Mouse (Mus musculus): ENCODE measurements around the gene Pigx.
A peak's percentile ranks its signal among the peaks of the same experiment; 100 is the strongest.
"Not testable (repeated sequence)": the region's sequence is repeated elsewhere in the genome, so short reads cannot be mapped to it uniquely, and the experiment has no call there.

Gene Pigx

GRCm38 (mm10) chr16:32108170-32108569 is 8.6 kb upstream of the Pigx start:
- DNase-seq = no peak

DNA sequence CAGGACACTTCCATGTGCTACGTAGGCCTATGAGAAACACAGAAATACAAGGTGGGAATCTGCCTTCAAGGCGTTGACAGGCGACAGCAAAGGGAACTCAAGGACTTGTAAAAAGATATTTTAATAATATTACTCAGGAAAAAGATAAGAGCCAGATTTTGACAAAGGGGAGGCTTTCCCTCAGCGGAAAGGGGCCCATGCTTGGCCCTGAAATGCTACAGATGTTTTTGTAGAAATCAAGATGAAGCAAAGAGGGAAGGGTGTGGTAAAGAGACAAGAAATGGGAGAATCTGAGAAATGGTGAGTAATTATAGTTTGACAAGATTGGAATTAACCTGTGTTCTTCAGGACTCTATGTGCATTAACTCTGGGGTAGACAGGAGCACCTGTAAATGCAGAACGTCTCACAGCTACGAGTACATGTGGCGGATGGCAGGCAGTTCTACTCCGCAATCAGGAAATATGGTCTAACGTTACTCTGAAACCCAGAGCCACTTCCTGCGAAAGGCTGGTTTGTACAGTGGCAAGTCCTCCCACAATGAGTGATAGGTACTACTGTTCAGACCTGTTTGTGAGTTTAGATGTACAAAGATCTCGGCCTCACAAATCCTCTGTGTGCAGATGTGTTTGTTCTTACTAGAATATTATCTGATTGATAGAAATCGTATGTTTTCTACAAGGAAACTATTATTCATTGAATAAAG is 8.0 kb upstream of the Pigx start:
- no peak for DNase-seq

GRCm38 (mm10) chr16:32105698-32106097 is 6.2 kb upstream of the Pigx start:
- no peak for DNase-seq

GRCm38 (mm10) chr16:32102295-32102694 is 2.8 kb upstream of the Pigx start:
- no peak for DNase-seq

DNA sequence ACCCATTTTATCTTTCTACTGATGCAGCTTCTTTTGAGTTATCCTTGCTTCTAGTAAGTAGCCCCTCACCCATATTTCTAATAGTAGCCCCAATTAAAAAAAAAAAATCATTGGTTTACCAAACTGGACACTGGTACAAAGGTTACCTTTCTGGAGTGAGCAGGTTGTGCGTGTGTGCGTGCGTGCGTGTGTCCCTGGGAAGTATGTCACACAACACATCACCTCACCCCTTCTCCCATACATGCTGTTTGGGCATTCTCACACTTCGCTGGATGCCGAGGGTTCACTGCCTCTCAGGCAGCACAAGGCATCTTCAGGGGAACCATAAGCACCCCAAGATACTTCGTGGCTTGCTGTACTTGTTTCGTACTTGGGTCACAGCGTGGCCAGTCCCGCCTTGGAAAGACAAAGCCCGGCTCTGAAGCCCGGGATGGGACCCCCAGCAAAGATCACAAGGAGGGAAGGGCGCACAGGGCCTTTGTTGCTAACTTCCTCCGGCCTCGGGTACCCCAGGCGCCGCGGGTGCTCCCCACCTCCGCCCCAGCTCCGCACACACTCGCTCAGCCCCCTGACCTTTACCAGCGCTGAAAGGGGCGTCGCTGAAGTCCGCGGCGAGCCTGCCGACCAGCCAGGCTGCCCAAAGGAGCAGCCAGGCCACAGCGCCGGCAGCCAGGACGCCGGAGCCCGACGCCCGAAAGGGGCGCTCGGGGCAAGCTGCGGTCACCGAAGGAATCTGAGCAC is 473 bp downstream of the Pigx start:
- no peak for DNase-seq

GRCm38 (mm10) chr16:32097757-32098156 is 1.8 kb downstream of the Pigx start:
- DNase-seq = not testable (repeated sequence)

- DNase-seq = no peak
These were observed 8.1 kb downstream of the Pigx start for GRCm38 (mm10) chr16:32091466-32091865.

DNA sequence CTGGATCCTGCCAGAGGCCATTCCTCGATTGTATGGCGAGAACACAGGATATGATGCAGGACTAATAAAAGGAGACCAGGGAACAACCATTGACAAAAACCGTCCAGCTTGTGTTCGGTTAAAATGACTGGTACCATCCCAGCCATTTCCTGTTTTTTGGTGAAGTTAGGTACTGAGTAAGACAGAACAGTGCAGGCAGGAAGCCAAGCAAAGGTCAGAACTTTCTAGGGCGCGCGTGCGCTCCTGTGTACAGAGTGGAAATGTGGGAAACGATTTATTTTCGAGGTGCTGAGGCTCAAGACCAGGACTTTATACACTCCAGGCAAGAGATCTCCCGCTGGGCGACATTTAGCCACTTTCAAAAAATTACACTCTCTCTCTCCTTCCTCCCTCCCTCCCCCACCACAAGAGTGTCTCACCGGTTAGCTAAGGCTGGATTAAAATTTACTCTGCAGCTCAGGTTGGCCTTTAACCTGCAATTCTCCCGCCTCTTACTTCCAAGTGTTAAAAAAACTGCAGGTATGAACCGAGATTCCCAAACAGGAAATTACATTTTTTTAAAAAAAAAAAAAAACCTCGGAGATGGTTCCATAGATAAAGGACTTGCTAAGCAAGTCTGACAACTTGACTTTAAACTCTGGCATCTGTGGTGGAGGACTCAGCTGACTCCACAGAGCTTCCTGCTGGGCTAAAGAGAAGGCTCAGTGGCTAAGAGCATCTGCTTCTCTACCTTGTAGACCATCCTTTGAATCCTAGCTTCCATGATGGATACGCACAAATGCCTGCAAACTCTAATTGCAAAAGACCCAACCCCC is 11.7 kb downstream of the Pigx start:
- DNase-seq = no peak

- peak; percentile 92 for DNase-seq
These were observed 20.5 kb downstream of the Pigx start, which contains the start of gene Pak2 for GRCm38 (mm10) chr16:32078991-32079511. Gene Pak2 (minus strand): TSS chr16:32079342.

- DNase-seq = peak; percentile 56
These were observed 21.0 kb downstream of the Pigx start for GRCm38 (mm10) chr16:32078408-32078990.

GRCm38 (mm10) chr16:32077648-32078407 is 21.7 kb downstream of the Pigx start:
- DNase-seq = no peak

DNA sequence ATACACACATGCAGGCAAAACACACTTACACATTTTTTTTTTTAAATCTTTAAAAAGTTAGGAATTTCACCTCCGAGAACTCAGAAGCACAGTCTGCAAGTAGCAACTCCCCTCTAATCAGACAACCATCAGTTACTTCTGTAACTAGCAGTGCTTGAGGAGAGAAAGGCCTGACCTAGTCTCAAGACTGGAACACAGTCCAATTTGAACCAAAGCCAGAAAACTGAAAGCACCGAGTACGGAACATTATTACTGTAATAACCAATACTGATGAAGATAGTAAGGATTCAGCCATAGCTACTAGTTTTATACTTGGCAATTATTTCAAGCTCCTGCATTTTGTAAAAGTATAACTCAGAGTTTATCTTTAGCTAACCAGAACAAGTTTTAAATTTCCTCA is 23.1 kb downstream of the Pigx start:
- no peak for DNase-seq

GRCm38 (mm10) chr16:32075762-32076161 is 23.8 kb downstream of the Pigx start:
- no peak for DNase-seq

GRCm38 (mm10) chr16:32070070-32070469 is 29.5 kb downstream of the Pigx start:
- DNase-seq = not testable (repeated sequence)

DNA sequence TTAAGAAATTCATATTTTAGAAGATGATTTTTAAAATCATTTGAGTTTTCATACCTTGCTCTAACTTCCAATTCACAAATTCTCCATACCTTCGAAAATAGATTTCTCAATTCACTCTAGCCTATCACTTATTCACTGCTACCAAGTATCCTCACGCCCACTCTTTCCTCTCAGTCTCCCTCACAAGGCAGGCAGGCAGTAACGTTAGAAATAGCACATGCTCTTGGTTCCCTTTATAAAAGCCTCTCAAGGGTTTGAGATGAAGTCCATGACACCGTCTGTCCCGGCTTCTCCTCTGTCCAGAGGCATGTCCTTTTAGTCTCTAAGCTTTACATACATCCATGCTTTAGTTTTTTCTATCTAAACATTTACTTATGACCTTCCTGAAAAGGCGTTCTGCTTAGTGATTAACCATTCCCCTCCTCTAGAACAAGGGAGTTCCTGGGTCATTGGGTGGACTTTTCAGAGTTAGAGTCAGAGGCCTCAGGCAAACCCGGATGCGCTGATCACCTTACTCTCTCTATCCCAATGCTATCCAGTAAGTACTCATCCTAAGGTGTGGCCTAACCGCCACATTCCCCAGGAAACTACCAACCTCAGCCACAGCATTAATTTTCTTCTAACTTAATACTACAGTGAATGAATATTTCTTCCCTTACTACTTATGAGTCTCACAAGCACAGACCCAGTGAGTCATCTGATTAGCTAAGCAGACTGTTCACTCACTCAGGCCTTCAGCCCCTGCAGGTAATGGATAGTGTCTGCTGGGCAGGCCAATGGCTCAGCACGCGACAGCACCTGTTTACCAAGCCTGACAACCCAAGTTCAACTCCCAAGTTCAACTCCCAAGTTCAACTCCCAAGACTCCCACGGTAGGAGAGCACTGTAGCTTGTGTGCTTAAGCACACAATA is 30.9 kb downstream of the Pigx start:
- no peak for DNase-seq

- no peak for DNase-seq
These were observed 32.6 kb downstream of the Pigx start for GRCm38 (mm10) chr16:32066899-32067298.

- DNase-seq = no peak
These were observed 35.6 kb downstream of the Pigx start for GRCm38 (mm10) chr16:32063900-32064299.

- DNase-seq = no peak
These were observed 37.3 kb downstream of the Pigx start for GRCm38 (mm10) chr16:32062226-32062625.

DNA sequence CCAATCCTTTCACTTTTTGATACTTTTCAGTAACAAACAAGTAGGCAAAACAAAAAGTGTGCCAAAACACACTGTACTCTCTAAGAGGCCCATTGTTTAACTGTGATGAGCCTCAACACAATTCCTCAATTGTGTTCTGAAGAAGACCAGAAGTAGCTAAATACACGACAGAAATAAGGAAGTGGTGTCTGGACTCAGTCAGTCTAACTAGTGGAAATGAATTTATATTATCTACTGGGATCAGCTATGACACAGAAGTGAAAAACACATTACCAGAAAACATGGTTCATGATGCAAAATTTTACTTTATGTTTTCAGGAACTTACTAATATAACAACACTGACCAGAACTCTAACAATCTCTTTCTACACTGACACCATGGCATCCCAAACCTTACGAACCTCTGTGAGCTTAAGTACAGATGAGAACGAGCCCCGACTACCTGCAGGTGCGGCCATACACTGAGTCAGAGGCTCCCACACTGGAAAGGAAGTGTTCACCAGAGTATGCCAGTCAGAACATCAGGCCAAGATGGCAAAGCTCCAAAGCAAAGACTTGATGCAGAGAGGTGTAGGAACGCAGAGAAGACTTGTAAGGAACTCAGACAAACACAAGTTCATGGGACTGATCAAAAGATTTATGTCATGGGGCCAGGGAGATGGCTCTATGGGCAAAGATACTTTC is 39.6 kb downstream of the Pigx start:
- DNase-seq = no peak

GRCm38 (mm10) chr16:32058817-32059216 is 40.7 kb downstream of the Pigx start:
- no peak for DNase-seq

All from retina, postnatal 1 day (tissue).